Mouse (Mus musculus) G1E-ER4 (cell line): ENCODE results near the gene Helz2. TPM values are rescaled to one million over a fixed set of nuclear protein-coding genes. Genes with fewer than 3 reads are reported as not detected.
"Not testable (repeated sequence)": the region's sequence is repeated elsewhere in the genome, so short reads cannot be mapped to it uniquely, and the experiment has no call there.

Experiments used
- GATA1 ChIP-seq: IDR thresholded peaks from one replicate; pipeline ENCODE4 v1.8.0; 2012; ENCODE audit warnings: low read length, inconsistent platforms
- polyA plus RNA-seq: library from polyadenylated mRNA; stranded (reverse); fragments of >175 nt; gene quantifications from 2 replicates; pipeline ENCODE4 v1.2.3, GENCODE M21; 2012

The Helz2 gene
- polyA plus RNA-seq = 12.4 and 14.2 TPM in 2 replicates

DNA sequence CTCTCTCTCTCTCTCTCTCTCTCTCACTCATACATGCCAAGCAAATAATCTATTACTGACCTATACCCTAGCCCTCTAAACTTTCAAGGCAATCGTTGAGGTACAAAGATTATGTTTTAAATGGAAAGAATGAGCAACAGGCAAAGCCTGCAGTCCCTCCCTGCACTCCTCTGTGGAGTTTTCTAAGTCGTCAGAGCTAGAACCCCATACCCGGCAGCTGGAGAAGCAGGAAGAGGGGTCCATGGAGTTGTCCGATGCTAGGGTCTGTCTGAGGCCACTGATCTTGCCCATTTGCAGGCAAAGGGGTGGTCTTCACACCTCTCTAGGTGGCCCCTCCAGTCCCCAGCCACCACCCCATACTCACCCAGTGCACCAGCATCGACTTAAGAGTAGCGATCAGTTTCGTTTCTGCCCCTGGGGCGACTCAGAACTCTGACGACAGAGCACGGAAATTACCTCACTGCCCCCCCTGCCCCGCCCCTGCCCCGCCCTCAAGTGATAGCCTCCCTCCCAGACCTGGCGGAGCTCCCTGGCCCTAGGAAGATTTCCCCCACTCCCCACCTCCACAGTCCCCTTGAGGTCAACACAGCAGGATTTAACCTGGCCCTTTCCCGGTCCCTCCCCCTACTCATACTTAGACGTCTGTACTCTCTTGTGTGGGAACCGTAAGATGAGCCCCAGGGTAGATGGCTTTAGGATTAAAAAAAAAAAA is at the start of gene Helz2:
Gene Helz2, minus strand, starts transcription at position 426 of the 712 bp plus-strand sequence.
- TF ChIP-seq GATA1 = no peak

DNA sequence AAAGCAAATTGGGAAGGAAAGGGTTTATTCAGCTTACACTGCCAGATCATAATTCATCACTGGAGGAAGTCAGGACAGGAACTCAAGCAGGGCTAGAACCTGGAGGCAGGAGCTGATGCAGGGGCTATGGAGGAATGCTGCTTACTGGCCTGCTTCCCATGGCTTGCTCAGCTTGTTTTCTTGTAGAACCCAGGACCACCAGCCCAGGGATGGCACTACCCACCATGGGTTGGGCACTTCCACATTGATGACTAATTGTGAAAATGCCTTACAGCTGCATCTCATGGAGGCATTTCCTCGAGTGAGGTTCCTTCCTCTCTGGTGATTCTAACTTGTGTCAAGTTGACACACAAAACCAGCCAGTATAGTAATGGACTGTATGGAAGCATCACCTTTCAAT is 49.1 kb upstream of the Helz2 start:
- no peak for TF ChIP-seq GATA1

DNA sequence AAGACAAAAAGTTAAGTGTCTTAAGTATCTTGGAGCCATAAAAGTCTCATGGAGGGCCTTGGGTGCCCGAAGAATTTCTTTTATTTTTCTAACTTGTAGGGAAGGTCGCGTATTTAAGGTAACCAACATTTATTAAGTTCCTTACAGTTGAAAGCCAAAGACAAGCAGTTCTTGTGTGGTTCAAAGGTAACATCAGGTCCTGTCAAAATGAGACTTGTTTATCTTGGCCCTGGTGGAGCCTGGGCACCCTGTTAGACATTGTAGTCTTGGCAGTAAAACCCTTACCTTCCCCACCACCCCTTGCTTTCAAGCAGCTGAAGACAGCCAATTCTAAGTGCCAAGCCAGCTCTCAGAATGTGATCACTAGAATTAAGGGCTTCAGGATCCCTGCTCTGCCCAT is 46.9 kb upstream of the Helz2 start:
- no peak for TF ChIP-seq GATA1

DNA sequence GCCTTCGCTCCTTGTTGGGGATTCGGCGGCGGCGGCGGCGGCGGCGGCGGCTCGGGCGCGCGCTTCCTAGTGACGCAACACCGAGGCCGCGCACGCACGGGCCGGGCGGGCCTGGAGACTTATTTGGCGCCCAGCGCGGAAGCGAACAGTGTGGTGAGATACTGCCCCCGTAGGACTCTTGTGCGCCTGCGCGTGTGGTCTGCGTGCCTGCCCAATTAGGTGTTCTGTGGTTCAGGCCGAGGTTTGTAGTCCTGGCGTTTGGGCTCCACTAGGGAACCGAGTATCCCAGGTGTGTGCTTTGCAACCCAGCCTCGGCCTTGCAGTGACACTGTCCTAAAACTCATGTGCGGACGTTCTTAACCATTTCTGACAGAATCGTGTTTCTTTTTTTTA is 46.1 kb upstream of the Helz2 start, which contains the start of gene Gmeb2:
Gene Gmeb2, minus strand, starts transcription at position 78 of the 393 bp plus-strand sequence.
- TF ChIP-seq GATA1 = not testable (repeated sequence)

DNA sequence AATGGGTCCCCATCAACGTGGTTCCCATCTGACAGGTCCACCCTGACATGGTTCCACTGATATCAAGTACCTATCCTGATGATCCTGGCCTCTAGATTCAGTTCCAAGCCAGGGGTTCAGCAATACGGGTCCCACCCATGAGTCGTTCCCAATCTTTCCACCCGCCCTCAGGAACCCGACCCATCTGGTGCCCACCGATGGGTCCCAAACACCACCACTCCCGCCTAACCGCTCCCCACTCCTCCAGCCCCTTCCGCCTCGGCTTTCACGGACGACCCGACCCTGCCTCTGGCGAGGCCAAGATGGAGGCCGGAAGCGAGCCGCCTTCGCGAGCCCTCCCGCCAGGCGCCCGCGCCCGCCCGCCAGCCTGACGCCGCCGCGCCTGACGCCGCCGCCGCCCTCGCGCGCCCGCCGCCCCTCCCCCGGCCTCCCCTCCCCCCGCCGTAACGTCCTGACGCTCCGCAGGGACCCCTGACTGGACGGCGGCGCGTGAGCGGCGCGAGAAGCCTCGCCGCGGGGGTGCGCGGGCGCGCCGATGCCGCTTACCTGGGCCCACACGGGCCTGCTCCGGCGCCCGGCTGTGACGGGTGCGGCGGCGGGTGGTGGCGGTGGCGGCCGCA is 45.6 kb upstream of the Helz2 start:
- no peak for TF ChIP-seq GATA1

DNA sequence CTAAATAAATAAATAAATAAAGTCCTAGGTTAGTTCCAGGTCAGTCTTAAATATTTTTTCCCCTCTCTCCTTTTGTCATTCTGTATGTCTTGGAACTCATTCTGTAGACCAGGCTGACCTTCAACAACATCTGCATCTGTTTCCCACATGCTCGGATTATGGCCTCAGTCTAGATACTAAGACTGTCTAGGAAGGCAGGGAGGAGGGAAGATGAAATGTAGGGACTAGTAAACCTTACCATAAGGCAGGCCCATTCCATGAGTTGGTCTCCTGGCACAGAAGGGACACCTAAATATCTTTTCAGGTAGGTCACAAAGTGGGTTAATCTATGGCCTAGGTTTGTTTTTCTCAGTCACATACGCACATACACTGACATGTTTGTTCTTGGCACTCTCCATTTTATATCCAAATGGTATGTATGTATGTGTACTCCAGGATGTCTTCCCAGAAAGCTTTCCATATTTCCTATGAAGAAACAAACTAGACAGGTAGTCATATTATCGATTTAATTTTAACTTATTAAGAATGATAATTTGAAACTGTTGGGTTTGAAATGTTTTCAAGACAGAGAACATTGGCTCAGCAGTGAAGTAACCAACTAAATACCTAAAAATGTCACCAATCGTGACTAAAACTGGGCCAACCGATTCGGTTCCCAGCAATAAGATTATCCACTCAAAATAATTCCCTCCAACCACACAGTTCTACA is 45.0 kb upstream of the Helz2 start:
- no peak for TF ChIP-seq GATA1

DNA sequence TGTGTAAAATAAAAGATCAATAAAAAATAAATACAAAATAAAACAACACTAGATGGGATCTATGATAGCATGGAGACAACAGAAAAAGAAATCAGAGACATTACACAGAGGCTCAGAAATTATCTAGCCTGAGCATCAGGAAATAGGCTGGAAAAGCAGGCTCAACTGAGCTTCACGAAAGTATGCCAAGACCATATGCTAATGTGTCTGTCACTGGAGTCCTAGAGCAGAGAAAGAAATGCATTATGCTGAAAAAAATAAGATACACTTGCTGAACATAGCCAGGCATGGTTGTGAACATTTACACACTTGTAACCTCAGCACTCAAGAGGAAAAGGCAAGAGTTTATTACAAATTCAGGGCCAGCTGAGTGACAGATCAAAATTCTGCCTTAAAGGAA is 38.1 kb upstream of the Helz2 start:
- TF ChIP-seq GATA1 = no peak

DNA sequence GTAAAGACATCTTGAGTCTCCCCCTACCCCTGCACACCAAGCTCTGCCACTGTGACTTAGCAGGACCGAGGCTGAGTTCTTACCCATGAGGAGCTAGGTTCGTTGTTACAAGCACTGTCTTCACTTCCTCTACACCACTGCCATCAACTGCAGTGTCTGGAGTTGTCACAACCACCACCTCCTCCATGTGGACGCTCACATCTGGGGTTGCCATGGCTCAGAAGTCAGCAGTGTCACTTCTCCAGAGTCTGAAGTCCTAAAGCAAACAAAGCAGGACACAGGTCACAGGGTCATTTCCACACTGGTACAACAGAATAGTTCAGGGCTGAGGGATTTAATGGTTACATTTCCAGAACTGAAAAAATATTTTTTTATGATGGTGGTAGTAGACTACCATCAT is 36.0 kb upstream of the Helz2 start:
- no peak for TF ChIP-seq GATA1

DNA sequence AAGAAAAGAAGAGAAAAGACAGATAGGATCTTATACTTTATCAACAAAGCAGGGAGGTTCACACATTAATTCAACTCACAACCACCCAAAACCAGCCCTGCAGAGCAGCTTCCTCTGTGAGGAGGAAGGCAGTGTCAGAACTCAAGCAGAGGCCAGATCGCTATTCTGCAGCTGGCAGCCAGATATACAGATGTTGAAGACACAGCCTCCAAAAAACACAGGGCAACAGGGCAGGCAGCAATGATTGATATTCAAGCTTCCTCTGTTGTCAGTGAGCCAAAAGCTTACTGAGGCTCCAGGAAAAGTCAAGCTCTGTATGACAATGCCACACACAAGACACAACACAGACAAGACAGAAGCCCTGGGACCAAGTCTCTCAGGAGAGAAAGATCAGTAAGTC is 34.9 kb upstream of the Helz2 start:
- no peak for TF ChIP-seq GATA1

DNA sequence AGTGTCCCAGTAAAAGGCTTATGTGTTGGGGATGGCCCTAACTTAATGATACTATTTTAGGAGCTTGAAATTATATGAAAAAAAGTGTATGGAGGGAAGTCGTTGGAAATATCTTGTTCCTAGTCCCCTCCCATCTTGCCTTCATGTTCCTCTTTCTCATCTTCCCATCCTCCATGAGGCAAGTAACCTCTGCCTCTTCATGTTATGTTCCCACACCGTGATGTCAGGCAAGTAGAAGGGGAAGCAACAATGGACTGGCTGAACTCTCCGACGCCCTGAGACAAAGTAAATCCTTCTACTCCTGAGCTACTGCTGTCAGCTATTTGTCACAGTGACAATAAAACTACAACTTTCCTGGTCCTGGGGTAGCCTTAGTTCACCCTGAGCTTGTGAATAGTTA is 32.8 kb upstream of the Helz2 start:
- TF ChIP-seq GATA1 = no peak

DNA sequence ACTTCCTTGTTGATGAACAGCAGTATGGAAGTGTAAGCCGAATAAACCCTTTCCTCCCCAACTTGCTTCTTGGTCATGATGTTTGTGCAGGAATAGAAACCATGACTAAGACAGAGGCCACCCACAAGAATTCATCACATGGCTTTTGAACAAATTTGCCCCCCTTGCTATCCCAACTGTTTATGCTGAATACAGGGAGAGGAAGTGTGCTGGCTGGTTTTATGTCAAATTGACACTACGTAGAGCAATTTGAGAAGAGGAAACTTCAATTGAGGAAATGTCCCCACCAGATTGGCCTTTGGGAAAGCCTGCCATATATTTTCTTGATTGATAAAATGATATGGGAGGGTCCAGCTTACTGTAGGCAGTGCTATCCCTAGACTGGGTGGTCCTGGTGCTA is 32.0 kb upstream of the Helz2 start:
- TF ChIP-seq GATA1 = no peak

DNA sequence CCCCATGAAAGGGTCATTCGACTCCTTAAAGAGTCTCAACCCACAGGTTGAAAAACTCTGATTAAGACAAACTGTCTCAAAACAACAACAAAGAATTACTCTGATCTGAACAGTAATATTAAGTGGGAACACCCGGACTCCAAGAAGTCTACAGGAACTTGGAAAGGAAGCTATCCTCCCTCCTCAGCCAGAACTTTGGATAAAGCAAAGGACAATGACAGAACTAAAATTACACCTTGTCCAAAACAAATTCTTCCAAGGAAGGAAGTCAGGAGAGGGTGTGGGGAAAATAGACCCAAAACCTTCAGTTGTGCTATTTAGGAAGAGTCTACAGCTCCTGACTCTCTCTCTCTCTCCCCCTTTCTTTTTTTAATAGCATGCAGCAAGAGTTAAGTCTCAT is 30.3 kb upstream of the Helz2 start:
- TF ChIP-seq GATA1 = no peak

DNA sequence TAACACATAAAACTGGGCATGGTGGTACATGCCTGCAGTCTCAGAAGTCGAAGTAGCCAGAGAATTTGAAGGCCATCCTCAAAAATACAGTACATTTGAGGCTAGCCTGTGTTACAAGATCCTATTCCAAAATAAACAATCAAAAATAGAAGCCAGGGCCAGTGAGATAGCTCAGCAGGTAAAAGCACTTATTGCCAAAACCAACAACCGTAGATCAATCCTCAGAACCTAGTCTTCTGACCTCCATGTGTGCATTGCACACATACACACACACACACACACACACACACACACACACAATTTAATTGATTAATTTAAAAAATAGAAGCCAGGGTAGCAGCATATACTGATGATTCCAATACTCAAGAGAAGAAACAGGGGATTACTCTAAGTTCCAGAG is 25.0 kb upstream of the Helz2 start:
- TF ChIP-seq GATA1 = no peak

DNA sequence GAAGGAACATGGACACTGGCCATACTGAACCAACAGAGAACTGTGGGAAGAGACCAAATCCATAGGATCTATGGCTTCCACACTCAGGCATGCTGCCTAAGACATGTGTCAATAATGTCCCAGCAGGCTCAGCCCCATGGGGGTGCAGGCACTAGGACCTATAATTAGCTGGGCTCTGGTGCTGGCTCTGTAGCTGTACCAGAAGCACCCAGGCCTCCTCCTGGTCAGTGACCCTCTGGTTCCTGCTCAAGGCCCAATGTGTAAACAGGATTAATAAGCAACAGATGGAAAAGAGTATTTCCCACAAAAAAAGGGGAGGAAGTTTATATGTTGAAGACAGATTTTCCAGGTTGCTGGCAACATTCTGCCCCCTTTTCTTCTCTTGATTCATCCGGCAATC is 11.4 kb upstream of the Helz2 start:
- no peak for TF ChIP-seq GATA1

DNA sequence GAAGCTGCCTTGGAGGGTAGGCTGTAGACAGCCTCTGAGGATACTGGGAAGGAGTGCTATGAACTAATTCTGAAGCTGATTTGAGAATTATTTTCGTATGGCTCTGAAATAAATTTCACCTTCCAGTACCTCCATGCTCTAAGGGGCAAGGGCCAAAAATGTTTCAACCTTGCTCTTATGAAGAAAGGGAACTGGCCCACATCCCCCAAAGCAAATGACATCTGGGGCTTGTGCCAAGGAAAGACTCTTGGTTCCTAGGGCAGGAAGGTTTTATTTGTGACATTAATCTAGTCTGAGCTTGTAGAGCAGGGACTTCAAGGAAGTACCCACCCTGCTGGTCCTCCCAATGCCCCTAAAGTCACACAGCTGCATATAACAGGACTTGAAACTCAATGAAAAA is 10.0 kb upstream of the Helz2 start:
- no peak for TF ChIP-seq GATA1

DNA sequence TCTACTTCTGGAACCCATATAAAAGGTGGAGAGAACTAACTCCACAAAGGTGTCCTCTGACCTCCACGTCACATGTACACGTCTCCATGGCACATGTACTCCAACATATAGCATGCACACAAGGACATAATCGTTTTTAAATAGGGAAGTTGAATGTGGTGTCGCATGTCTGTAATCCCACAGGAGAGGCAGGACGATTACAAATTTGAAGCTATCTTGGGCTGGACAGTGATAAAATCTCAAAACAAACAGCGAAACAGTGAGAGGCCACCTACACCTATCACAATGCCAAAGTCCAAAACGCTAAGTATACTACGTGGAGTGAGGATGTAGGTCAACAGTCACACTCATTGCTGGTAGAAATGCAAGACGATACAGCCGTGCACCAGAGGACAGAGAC is 7.4 kb upstream of the Helz2 start:
- TF ChIP-seq GATA1 = no peak

DNA sequence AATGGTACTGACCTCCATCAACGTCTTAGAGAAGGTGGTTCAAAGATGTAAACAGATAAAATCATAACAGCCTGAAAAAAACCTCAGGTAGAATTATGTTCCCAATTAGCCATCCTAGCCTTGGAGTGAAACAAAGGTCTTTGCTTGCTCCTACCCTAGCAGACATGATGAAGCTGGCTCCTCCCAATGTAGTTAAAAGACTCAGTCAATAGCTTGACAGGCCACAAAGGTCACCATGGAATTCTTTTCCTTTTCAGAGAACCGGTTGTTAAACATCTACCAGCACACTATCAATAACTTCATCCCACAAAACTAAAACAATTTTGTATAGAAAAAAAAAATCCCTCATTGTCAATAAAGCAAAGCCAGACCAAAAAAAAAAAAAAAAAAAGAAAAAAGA is 3.2 kb upstream of the Helz2 start:
- no peak for TF ChIP-seq GATA1
